Mouse (Mus musculus): ENCODE results near the gene Hpse.

DNA sequence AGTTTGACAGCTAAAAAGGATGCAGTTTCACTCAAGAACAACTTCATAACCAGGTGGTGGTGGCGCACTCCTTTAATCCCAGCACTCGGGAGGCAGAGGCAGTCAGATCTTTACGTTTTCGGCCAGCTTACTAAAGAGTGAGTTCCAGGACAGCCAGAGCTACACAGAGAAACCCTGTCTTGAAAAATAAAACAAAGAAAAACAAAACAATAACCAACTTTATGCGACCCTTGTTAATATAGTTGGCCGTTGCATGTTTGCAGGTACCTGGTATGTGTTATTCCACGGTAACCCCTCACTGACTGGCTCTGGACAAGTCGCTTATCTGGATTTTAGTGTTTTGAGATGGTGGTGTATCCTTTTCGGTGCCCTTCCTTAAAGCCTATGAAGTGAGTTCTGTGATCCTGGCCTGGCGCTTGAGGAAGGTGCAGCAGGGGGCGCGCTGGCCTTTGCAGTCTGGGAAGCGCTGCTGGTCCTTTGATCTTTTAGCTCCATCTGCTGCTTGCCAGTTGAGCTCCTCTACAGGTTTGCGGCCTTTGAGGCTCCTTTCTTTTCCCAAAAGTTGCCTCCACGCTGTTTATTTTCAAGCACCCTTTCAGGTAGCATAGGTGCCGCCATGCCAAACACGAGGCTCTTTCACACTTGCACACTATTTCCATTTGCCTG, 44.7 kb downstream of the Hpse start, which contains the start of gene Coq2:
- no peak for TF ChIP-seq POLR2A (IDR thresholded peaks at IDR 0.05; ENCODE audit: borderline replicate concordance, low read depth, low read length)
- peak; percentile 95 for TF ChIP-seq CTCF (IDR thresholded peaks at IDR 0.05; ENCODE audit: low read depth, low read length)

Measured in bone marrow macrophage, adult 2 months (primary cell).